Mouse (Mus musculus) brain, embryonic 14.5 days (tissue): ENCODE measurements around the gene Cdh10. TPM values are rescaled to one million over a fixed set of nuclear protein-coding genes. Genes with fewer than 3 reads are reported as not detected.
A peak's percentile ranks its signal among the peaks of the same experiment; 100 is the strongest.

Source experiments
- DNase-seq: peaks from one replicate; pipeline ENCODE4 v3.0.0-alpha.2; 2011; ENCODE audit warnings: low read depth
- CTCF ChIP-seq: fragments of 200-500 bp; IDR thresholded peaks from 2 replicates; pipeline ENCODE4 v1.5.1; 2012; ENCODE audit warnings: inconsistent platforms, mild to moderate bottlenecking, moderate library complexity, borderline replicate concordance; ENCODE audit not compliant: insufficient read depth, insufficient read length; ENCODE audit errors: extremely low read depth
- POLR2A ChIP-seq: fragments of 200-500 bp; IDR thresholded peaks from 2 replicates; pipeline ENCODE4 v1.6.1; 2012; ENCODE audit warnings: mild to moderate bottlenecking, inconsistent platforms, borderline replicate concordance; ENCODE audit not compliant: poor library complexity, insufficient read depth, insufficient read length, severe bottlenecking; ENCODE audit errors: extremely low read depth
- polyA plus RNA-seq: library from polyadenylated mRNA; depleted of rRNA; stranded (reverse); fragments of >200 nt; gene quantifications from 2 replicates; pipeline ENCODE4 v1.2.3, GENCODE M21; 2012

Cdh10 gene
- polyA plus RNA-seq, 1 experiment = 18.9 TPM

DNA sequence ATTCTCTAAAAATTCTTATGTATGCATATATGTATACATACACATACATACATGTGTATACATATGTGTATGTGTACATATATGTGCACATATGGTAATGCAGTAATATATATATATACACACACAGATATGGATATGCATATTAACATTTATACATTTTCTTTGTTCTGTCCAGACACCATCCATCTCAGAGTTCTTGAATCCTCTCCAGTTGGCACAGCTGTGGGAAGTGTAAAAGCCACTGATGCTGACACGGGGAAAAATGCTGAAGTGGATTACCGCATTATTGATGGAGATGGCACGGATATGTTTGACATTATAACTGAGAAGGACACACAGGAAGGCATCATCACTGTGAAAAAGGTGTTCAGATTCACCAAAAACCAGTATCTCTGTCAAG is 166.1 kb downstream of the Cdh10 start:
- peak; percentile 47 for DNase-seq
- TF ChIP-seq POLR2A (no peak), CTCF (no peak)

DNA sequence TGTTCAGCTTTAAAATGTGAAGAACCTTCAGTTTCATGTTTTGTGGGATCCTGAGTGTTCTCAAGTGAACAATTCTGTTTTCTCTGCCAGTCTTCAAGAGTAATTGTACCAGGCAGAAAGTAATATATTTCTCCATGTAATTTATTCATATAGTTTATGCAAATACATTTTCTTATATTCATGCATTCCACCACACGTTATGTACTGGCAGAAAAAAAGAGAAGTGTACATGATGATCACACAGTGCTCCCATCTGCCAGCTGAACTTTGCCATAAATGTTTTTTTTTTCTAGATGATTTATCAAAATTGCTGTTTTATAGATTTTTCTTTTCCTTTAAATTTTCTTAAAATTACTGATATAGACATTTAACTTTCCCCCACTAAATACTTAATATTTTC is 168.9 kb downstream of the Cdh10 start:
- DNase-seq = no peak
- TF ChIP-seq POLR2A (no peak), CTCF (no peak)

DNA sequence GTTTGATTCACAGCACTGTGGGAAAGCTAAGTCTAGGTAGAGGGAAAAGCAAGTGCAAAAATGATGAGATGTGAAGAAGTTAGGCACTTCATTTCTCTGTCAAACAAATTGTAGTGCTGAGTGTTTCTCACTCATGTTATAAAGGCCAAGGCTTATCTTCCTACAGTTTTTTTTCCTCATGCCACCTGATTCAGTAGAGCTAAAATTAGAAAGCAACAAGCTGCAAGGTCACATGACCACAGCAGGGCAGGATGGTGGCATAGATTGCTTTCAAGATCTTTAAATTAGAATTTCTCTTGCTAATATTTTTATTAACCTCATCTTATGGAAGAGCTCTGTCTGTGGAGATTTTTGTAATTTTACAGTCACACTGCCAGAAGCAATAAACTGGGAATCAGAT is 174.8 kb downstream of the Cdh10 start:
- no peak for DNase-seq
- no peak for TF ChIP-seq CTCF
- TF ChIP-seq POLR2A = no peak

DNA sequence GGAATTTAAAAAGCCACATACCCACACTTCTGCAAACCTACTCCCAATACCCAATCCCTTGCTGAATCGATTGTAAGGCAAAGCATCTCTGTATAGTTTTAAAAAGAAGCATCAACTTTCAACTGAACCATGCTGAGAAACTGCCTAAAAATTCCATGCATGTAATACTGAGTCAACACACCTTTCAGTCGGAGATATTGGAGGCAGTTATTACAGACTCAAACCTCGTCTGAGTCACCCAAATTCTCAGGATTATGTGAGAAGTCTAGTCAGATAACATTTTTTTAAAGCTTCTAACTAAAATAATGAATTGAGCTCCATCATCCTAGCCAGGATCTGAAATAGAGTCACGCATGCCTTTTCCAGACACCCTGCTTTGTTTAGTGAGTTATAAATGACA is 175.5 kb downstream of the Cdh10 start:
- DNase-seq = no peak
- TF ChIP-seq CTCF = no peak
- no peak for TF ChIP-seq POLR2A

DNA sequence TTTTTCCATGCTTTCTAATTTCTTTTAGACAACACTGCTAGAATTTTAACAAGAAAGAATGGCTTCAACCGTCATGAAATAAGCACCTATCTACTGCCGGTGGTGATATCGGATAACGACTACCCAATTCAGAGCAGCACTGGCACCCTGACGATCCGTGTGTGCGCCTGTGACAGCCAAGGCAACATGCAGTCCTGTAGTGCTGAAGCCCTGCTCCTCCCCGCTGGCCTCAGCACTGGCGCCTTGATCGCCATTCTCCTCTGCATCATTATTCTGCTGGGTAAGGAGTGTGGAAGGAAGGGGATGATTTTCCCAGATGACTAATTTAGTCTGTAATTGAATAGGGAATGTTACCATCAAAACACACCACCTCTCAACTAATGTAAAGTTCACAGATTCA is 192.1 kb downstream of the Cdh10 start:
- no peak for DNase-seq
- TF ChIP-seq POLR2A = no peak
- TF ChIP-seq CTCF = no peak

DNA sequence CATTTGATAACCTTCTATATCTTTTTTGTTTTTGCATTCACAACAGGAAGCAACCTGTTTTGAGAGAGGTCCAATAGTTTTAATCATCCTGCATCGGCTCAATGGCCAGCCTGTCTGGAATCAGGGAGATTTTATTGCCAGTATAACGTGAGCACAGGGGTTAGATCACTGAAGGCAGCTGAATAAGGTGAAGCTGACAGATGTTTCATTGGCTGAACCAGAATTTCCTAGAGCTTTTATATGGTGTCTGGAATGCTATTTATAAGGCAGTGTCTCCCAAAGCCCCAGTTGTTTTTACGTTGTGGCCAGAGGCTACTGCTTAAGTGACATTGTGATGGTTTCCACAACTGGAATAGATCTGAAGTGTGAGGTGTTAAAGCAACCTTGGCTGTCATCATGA is 214.2 kb downstream of the Cdh10 start:
- TF ChIP-seq POLR2A (no peak), CTCF (no peak)
- no peak for DNase-seq

DNA sequence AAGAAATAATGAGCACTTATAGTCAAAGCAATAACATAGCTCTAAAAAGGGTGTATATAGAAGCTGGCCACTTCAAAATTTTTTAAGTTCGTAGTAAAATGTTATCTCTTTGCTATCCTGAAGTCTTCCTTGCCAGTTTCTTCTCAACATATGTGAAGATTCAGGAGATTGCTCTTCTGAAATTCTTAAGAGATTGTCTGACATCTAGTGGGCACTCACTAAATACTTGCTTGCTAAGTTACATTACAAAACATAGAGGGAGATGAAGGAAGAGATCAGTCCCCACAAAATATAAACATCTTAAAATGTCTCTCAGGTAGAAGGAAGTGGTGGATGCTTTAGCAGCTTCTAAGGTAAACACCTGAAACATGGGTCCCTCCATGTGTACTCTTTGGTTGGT is 221.3 kb downstream of the Cdh10 start:
- peak; percentile 56 for DNase-seq
- TF ChIP-seq POLR2A (no peak), CTCF (no peak)
